Mouse (Mus musculus): ENCODE results near the gene Leng8.

DNA sequence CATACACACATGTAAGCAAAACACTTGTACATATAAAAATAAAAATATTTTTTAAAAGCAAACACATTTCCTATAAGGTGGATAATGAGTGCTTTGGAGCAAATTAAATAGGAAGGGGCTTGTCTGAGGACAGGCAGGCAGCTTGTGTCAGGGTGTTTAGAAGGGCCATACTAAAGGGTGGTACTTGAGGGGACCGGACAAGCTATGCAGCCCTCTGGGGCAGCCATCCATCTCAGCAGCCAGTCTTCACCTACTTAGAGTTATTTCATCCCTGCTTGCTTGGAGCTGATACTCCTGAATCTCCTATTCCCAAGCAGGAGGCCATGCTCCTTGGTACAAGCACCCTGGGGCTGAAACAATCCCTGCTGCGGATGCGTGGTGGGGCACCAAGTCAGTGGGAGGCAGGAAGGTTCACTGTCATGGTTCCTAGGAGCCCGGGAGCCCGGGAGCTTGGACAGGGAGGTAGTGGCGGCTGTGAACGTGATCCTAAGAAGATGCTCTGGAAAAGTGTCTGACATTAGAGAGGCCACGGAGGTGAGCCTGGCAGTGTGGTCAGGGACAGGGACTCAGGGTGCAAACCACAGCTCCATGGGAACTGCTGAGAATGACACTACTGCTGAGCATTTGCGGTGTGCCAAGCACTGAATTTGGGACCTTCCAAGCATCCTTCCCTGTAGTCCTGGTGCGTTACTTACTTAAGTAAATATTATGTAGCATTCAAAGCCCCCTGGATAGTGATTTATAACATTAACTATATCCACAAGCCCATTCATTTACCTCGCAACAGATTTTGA is 9.7 kb upstream of the Leng8 start:
- no peak for TF ChIP-seq CHD2 (IDR thresholded peaks at IDR 0.05; ENCODE audit: low read depth, low read length)
- TF ChIP-seq ZNF384 (IDR thresholded peaks at IDR 0.05; ENCODE audit: low read depth, low read length): no peak
- no peak for TF ChIP-seq MAFK (IDR thresholded peaks at IDR 0.05; ENCODE audit: insufficient read depth, low read depth, low read length)
- no peak for TF ChIP-seq ZC3H11A (IDR thresholded peaks at IDR 0.05; ENCODE audit: borderline replicate concordance, low read depth, low read length)

All from ES-E14 (cell line).